Mouse (Mus musculus) 416B (cell line): ENCODE measurements around the gene Slc25a38.
A peak's percentile ranks its signal among the peaks of the same experiment; 100 is the strongest.

Source experiments
- DNase-seq: peaks from one replicate; pipeline ENCODE4 v3.0.0; 2011; ENCODE audit warnings: low read depth

The Slc25a38 gene

DNA sequence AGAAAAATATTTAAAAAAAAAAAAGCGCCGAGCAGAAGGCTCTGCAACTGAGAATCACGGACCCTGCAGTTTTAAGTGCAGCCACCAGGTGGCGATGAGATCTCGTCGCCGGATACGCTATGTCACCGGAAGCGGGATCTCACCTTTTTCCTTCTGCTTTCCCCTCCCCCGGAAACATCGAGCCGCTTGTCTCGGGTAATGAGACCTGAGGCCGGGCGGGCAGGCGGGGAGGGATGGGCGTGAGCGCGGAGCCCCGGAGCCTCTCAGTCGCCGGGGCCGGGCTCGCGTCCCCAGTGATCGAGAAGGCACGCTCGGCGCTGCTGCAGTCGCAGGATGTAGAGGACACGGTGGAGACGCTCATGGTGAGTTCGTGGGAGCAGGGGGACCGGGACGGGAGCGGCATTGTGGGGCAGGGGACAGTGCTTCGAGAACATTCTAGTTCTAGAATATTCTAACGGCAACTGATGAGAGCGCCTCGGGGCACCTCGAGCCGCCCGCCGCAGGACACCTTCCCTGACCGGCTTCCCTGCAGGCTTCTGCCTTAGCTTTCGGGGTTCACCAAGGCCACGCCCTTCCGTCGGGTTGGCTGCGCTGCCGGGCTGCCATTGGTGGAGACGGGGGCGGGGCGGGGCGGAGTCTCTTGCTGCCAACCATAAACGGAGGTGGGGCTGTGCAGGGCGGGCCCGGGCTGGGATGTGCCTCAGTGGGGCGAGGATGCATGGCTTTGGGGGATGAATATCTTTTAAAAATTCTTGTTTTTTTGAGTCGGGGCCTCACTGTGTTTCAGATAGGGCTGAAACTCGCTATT lies at the start of gene Slc25a38:
Gene Slc25a38 (plus strand): TSS at position 164 of the 808 bp plus-strand sequence.
- peak; percentile 94 for DNase-seq

DNA sequence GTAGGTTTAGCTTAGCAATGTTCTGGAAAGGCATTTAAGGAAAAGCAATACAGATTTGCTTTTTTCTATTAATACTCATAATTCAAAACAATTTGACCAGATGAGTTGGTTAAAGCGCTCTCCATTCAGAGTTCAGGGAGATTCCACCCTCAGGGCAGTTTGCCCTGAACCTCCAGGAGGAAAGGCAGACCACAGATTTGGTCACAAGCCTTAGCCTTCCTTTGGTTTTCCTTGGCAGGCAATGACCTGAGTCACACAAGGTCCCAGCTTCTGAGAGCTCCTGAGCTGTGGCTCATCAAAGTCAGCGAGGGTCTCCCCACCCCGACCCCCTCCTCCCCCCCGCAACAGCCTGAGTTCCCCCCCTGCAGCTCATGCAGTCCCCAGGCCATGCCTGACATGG lies 45.9 kb upstream of the Slc25a38 start:
- DNase-seq, result no peak

DNA sequence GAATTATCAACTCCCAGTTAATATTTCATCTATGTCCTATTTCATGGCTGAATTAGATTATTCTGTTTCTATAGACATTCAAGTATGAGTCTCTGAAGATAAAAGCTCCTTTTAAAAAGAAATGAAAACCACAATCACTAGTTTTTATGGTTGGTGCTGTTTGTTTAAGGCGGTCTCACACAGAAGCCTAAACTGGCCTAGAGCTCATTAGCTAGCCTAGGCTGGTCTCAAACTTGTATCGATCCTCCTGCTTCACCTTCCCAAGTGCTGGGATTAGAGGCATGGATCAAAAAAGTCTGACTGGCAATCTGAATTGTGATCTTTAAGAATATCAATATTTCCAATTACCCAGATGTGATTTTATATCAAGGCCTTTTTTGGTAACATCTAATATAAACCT lies 42.6 kb upstream of the Slc25a38 start:
- DNase-seq, result no peak

DNA sequence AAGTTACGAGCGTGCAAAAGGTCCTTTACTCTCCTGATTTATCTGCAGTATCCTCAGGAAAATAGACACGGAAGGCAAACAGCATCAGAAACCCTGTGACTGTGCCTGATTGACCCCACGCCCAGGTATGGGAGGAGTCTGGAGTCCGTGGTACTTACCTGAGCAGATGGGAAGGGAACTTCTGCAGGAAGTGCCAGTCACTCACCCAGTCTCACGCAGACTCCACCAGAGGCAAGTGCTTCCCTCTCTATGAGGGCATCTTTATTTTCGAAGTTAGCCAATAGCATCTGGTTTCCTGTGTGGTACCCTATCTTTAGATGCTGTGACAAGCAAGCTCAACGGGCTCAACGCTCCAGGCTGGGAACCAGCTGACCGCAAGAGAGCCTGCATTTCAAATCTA lies 42.1 kb upstream of the Slc25a38 start:
- DNase-seq, result peak; percentile 69

DNA sequence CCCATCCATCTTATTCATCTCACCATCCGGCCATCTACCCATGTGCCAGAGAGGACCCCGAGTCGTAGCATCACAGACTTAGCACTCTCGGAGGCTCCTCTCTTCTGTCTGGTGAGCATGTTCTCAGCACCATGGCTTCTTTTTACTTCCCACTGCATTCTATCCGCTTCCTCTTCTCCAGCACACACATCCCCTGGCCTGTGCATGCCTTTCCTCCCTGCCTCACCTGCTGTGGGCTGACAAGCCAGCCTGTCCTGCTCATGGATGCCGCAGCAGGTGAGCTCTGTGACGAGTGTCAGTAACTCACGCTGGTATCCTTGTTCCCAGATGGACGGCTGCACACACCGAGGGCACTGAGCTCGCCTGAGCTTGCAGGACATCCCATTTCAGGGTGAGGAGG lies 40.4 kb upstream of the Slc25a38 start, which contains the start of gene Cx3cr1:
Gene Cx3cr1 (minus strand): TSS at position 101 of the 400 bp plus-strand sequence.
- no peak for DNase-seq

DNA sequence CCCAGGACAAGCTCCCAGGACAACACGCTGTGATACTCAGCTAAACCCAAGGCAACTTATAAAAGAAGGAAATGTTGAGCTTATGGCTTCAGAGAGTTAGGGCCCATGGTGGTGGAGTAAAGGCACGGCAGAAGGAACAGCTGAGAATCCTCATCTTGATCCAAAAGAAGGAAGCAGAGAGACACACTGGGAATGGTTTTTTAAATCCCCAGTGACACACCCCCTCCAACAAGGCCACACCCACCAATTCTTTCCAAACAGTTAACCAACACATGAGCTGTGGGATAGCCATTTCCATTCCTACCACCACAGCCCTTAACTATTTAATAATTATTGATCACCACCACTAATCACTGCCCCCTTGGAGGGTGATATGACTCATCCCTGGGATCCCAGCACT lies 38.9 kb upstream of the Slc25a38 start:
- no peak for DNase-seq

DNA sequence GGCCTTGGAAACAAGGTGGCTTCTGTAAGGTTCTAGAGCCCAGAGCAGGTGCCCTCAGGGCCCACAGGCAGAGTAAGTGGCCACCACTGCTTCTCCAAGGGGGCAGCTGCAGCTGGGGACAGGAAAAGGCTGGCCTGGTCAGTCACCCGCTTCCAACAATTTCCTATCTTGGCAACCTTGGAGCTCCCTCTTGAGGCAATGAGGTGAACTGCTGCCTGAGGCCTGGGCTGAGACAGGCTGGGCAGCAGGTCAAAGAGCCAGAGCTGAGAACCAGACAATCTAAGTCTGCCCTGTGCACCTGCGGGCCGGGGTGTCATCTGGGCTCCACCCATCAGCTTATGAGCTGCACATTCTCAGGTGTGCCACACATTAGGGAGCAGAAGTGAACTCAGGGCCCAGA lies 37.0 kb upstream of the Slc25a38 start:
- DNase-seq, result peak; percentile 74

DNA sequence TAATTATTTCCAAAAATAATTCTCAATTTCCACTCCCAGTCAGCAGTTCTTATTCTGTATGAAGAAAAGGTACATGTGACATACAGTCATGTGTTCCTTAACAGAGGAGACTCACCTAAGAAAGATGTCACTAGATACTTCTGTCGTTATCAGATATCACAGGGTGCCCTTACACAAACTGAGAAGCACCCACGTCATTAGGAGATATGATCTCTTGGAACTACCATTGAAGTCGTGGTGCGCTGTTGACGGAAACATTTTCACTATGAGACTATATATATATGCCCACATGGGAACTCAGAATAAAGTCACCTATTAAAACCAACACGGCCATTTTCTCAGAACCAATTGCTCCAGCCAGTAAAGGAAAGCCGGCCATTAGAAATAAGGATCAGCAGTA lies 35.7 kb upstream of the Slc25a38 start:
- peak; percentile 6 for DNase-seq

DNA sequence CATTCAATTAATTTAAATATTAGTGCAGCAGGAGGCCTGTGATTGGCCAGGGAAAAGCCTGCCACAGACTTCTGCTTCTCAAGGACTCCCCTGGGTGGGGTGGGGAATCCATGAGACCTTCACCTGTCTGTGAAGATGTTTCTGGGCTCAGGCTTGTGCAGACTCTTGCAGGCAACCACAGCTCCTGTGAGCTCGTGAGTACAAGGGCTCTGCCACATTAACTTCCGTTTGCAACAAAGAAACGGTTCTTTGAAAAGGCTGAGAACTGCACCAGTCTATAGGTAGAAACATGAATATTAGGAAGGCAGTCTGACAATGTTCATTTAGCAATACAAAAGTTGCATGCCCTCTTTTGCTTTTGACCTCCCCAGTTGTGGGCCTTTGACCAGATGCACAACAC lies 31.9 kb upstream of the Slc25a38 start:
- no peak for DNase-seq

DNA sequence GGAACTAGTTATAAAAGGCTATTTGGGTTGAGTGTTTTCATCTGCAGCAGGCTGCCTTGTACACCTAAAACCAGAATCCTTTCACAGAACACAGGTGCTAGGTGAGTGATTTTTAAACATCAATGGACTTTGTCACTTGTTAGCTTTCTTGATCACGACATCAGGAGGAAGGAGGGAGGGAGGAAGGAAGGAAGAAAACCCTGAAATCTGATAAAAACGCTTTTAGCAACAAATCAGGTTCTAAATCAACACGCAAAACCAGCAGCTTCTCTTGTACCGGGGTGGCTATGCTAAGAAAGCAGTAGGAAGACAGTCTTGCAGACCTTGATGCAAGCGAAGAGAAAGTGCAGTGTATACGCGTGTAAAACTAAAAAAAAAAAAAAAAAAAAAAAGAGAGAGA lies 30.3 kb upstream of the Slc25a38 start:
- DNase-seq, result no peak

DNA sequence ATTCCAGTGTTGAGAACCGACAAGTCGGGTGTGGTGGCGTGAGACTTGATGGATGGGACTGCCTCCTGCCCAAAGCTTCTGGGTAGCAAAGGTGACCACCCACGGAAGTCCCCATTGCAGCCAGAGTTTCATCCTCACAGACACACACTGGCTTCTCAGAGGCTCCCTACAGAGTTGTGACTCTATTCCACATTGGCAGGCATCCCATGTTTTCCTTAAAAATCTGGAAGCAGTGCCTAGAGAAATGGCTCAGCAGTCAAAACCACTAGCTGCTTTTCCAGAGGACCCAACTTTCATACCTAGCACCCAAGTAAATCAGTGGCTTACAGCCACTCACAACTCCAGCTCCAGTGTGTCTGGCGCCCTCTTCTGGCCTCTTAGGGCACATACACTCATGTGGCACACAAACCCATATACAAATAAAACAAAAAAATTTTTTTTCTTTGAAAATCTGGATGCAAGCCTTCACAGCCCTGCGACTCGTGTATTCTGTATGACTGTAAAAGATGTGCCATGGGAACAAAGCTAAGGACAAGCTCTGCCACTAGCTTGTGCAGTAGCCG lies 29.5 kb upstream of the Slc25a38 start:
- DNase-seq, result no peak

DNA sequence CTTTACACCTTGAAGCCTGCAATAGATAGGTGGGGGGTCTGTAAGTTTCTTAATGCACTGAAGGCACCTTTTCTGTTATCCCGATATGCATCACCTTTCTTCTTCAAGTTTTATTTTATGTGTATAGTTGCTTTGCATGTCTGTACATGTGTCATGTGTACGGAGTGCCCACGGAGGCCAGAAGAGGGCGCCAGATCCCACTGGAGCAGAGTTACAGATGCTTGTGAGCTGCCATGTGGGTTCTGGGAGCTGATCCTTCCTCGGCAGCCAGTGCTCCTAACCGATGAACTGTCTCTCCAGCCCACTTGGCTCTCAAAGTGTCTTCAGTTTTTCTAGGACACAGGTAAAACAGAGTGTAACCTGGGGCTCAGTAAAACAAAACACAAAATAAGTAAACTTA lies 28.9 kb upstream of the Slc25a38 start:
- DNase-seq, result peak; percentile 49

DNA sequence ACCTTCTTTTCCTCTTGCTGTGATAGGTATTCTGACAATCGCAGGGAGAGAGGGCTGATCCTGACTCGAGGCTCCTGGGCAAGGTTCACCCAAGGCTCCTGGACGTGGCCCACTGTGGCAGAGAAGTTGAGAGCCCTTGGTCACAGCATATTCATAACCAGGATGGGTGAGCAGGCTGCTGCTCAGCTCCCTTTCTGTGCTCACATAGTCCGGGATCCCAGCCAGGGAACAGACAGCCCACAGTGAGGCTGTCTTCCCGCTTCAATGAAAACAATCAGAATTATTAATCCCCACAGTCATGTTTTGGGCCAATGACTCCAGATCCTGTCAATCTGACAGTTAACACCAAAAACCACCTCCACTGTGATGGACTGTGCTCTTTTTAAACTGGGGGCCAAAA lies 28.2 kb upstream of the Slc25a38 start:
- no peak for DNase-seq

DNA sequence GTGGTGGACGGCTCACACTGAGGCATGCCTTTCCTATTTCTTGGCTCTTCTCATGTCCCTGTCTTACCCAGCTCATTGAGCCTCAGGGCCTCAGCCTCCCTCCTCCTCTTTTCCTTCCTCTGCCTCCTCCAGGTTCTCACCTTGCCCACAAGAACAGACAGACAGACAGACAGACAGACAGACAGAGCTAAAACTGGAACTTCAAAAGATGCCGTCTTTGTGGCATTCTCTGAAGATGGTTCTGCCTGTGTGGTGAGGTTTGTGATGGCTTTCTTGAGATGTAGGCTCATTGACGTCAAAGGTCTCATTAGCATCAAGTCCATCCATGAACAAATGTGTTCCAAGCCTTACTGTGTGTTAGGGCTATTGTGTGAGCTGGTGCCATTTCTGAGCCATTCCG lies 27.5 kb upstream of the Slc25a38 start:
- no peak for DNase-seq

DNA sequence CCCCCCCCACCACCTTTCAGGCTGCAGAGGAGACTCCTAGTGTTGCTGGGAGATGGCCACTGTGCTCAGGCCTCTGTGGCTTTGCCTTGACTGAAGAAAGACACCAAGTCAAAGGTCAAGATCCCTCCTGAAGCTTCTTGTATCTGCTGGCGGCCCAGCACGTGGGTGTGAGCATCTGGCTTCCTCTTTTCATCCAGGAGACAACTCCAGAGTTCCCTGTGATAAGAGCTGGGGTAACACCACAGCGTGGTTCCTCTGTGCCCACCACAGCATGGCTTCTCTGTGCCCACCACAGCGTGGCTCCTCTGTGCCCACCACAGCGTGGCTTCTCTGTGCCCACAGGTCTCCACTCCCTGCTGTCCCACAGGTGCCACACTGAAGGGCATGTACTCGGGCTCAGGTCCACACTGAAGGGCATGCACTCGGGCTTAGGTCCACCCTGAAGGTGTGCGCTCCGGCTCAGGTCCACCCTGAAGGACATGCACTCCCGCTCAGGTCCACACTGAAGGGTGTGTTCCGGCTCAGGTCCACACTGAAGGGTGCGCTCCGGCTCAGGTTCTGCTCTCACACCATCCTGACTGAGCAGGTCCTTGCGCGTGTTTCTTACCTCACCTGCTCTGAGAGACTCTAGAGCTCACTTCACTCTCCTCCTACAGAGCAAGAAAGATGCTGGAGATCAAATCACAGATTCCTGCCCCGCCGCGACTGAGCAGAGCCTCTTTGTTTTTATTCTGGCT lies 26.8 kb upstream of the Slc25a38 start:
- no peak for DNase-seq

DNA sequence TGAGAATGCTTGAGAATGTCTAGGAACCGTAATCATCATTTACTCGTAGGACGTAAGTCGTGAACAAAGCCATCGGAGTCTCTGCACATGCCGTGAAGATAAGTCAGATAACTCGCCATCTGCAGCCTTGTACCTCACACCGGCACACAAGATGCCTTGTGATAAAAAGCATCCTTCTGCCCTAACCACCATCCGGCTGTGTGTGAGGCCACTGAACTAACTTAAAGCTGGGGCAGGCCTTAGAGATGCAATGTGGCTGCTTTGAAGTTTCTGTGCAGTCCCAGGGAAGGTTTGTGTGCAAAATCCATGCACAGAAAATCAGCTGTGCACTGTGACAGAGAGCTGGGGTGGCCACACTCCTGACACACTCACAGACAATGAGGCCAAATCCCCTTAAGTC lies 25.8 kb upstream of the Slc25a38 start:
- DNase-seq, result no peak

DNA sequence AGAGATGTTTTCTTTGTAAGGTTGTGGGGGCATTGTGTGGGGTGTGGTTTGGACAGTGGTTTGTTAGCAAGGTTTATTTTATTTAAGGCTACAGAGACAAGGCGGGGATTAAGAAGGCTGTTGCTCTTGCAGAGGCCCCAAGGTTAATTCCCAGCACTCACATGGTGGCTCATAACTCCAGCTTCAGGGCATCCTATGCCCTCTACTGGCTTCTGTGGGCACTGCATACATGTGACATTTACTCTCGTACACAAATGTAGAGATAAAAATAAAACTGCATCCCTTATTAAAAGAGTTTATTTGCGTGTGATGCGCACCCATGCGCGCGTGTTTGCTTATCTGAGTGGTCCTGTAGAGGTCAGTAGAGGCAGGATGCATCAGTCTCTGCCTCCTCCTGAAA lies 21.0 kb upstream of the Slc25a38 start:
- DNase-seq, result no peak

DNA sequence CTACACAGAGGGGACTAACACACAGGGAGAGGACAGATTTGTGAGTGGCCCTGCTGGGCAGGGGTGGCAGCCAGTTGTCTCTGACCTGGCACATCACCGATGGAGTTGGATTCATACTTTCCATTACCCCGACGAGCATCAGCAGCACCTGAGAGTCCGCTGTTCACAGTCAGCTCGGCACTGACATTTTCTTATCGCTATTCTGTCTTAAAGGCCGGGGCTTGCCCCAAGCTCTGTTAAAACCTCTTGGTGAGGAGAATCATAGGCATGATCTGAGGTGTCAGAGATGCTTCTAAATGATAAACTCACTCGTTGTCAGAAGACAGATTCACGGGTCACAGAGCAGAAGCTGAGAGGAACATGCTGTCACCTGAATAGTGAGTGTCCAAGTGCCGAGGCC lies 19.1 kb upstream of the Slc25a38 start:
- DNase-seq, result no peak

DNA sequence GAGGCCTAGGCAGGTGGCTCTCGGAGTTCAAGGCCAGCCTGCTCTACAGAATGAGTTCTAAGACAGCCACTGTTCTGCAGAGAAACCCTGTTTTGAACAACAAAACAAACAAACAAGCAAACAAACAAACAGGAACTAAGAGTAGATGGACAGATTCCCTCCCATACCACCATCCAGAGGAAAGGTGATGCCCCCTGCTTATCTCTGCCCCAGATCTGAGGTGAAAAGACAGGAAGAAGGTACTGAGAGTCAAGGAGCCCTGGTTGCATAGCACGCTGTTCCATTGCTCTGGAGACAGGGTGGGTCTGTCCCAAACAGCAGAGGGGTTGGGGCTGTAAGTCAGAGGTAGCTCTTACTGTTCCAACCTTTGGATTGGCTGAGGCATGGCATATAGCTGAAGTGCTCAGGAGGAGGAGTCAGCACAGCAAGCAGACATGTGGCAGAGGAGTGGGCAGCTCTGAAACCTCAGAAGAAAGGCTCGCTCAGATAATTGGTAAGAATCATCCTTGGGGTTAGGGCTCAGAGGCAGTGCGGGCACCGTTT lies 18.4 kb upstream of the Slc25a38 start, which contains the start of gene Ccr8:
Gene Ccr8 (plus strand): TSS at position 419 of the 543 bp plus-strand sequence.
- DNase-seq, result no peak

DNA sequence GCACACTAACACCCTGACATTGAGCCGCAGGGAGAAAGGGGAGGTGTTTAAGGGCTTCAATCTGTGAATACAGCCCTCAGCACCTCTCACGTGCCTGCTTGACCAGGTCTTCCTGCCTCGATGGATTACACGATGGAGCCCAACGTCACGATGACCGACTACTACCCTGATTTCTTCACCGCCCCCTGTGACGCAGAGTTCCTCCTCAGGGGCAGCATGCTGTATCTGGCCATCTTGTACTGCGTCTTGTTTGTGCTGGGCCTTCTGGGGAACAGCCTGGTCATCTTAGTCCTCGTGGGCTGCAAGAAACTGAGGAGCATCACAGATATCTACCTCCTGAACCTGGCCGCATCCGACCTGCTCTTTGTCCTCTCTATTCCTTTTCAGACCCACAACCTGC lies 16.5 kb upstream of the Slc25a38 start:
- no peak for DNase-seq

DNA sequence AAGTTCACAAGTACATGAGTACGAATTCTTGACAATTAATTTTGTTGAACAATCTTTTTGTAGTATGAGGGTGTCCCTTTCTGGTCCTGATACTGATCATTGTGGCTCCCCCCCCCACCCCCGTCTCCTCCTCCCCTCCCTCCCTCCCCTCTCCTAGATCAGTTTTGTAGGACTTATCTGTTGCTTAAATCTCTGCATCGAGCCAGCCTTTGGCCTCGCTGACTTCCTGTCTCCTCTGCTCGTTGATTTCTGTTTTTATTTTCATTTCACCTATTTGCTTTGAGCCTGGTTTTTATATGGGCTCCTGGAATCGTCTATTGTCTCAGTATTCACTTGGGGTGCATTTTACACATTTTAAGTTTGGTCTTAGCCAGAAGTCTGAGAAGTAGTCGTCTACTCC lies 14.3 kb upstream of the Slc25a38 start:
- no peak for DNase-seq

DNA sequence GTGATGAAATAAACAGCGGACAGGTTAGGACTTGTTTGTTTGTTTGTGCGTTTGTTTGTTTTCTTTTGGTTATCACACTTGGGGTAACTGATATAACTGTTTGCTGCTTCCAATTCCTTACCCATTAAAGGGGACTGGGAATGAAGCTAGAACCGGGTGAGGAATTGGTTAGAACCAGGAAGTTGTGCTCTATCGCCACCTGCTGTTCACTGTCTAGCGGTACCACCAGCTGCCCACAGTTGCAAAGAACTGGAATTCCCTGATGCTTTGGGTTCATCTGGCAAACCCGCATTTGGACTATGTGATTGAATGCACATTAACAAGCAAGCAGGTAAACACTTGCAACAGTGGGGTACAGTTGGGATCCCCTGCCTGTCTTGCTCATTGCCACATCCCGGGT lies 11.5 kb upstream of the Slc25a38 start:
- DNase-seq, result peak; percentile 66

DNA sequence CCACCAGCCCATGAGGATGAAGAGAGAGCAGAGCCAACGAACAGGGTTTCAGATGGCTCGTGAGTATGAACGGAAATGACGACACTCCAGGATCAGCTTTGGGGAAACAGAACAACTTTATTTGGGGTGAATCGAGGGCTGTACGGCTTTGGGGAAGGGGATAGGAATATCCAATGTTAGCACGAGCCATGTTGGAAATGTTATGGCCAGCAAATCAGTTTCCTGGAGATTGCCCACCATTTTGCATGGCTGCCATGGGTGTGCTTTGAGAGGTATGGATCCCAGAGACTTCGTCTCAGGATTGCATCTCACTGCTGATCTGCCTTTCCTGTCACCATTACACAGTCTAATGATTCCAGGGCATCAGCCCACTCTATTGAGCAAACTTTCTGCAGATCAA lies 10.9 kb upstream of the Slc25a38 start:
- DNase-seq, result no peak
